Comparison of ENCODE assay signal across 17 mouse cellular contexts in genomic region chr19:40553014-40553789, GRCm38 (mm10). TPM values are rescaled to one million over a fixed set of nuclear protein-coding genes. Genes with fewer than 3 reads are reported as not detected.
DNase-seq lines count a peak whose midpoint lies in the region; ATAC-seq and TF ChIP-seq lines count a peak whose summit lies in the region.
"Had no signal": no experiment of that assay in that cellular context is flagged by ENCODE, and none has a peak within 500 bp of the region (broad histone marks: within the 10 kb centered on the region; RNA-seq: fewer than 3 reads in every experiment).

No protein-coding gene starts in this region.

- peaks cover 15% of the 10 kb centered on the region; the same call in 1 of the 2 replicates for H3K36me3 ChIP-seq in kidney, postnatal 0 days (ENCODE audit: insufficient read depth, low read length)
- peaks cover 78% of the 10 kb centered on the region for H3K36me3 ChIP-seq in liver, embryonic 13.5 days
- peaks cover 84% of the 10 kb centered on the region for H3K36me3 ChIP-seq in limb, embryonic 10.5 days

- H3K9ac ChIP-seq in kidney, postnatal 0 days (ENCODE audit: low read depth, low read length) = no peak overlapping the region
- H3K9ac ChIP-seq in liver, embryonic 13.5 days = peak overlapping the region; percentile 40
- H3K9ac ChIP-seq: embryonic facial prominence, embryonic 13.5 days had no signal

- no peaks in the 10 kb centered on the region for H3K9me3 ChIP-seq in kidney, postnatal 0 days (replicated peaks; ENCODE audit: low read length)
- no peaks in the 10 kb centered on the region for H3K9me3 ChIP-seq in liver, embryonic 13.5 days (replicated peaks)
- no peaks in the 10 kb centered on the region for H3K9me3 ChIP-seq in limb, embryonic 10.5 days (replicated peaks)
- H3K9me3 ChIP-seq: embryonic facial prominence, embryonic 13.5 days had no signal

- H3K4me1 ChIP-seq in kidney, postnatal 0 days (replicated peaks; ENCODE audit: insufficient read depth, low read length) = 0 out of 2 replicates have a peak, but pooled peaks cover 6% of the 10 kb centered on the region
- peaks cover 37% of the 10 kb centered on the region for H3K4me1 ChIP-seq in liver, embryonic 13.5 days (replicated peaks)
- peaks cover 12% of the 10 kb centered on the region; the same call in 1 of the 2 replicates for H3K4me1 ChIP-seq in limb, embryonic 10.5 days

- no peak overlapping the region for H3K4me3 ChIP-seq in kidney, postnatal 0 days (replicated peaks; ENCODE audit: low read depth, low read length)
- no peak overlapping the region for H3K4me3 ChIP-seq in liver, embryonic 13.5 days (replicated peaks)
- no peak overlapping the region for H3K4me3 ChIP-seq in limb, embryonic 10.5 days
- H3K4me3 ChIP-seq: embryonic facial prominence, embryonic 13.5 days; heart, adult 2 months had no signal

- H3K27ac ChIP-seq in kidney, postnatal 0 days = no peak overlapping the region
- H3K27ac ChIP-seq in liver, embryonic 13.5 days = peak overlapping the region; percentile 81
- H3K27ac ChIP-seq in limb, embryonic 10.5 days = no peak overlapping the region
- H3K27ac ChIP-seq: embryonic facial prominence, embryonic 13.5 days; heart, adult 2 months; macrophage had no signal

- ATAC-seq in kidney, postnatal 0 days (replicated peaks; ENCODE audit: low FRiP score, low read depth) = no peak
- ATAC-seq in liver, embryonic 13.5 days (ENCODE audit: low read depth) = peak; percentile 98
- ATAC-seq: forebrain, embryonic 14.5 days had no signal

- no peaks in the 10 kb centered on the region for H3K27me3 ChIP-seq in kidney, postnatal 0 days (ENCODE audit: insufficient read depth, low read length)
- H3K27me3 ChIP-seq in liver, embryonic 13.5 days = no peaks in the 10 kb centered on the region
- H3K27me3 ChIP-seq in limb, embryonic 10.5 days (ENCODE audit: low read depth, poor library complexity, severe bottlenecking) = no peaks in the 10 kb centered on the region
- H3K27me3 ChIP-seq: embryonic facial prominence, embryonic 13.5 days had no signal

- peak; percentile 12 for DNase-seq in kidney, postnatal 0 days (ENCODE audit: low spot score)
- no peak for DNase-seq in kidney, postnatal 10 days
- peak; percentile 29 for DNase-seq in c-Kit-positive CD71-negative TER-119-negative erythroid progenitor cells, embryonic 14.5 days (ENCODE audit: low read depth)
- peak; percentile 77 for DNase-seq in liver, embryonic 13.5 days
- peak; percentile 34 to 53 for DNase-seq in spleen, postnatal 36 days (ENCODE audit: low spot score in 2 of 2)
- no peak for DNase-seq in embryo, embryonic 11 days
- DNase-seq in limb, embryonic 10.5 days (ENCODE audit: low spot score) = no peak
- DNase-seq in adrenal gland, adult 2 months = no peak
- DNase-seq: adrenal gland, postnatal 10 days; heart, adult 2 months; heart, postnatal 4 days; kidney, postnatal 14 days; right cerebral cortex, adult 18-20 months; thymus, postnatal 4 days had no signal

- 77% methylated on average over 14 of the region's 14 CpGs for WGBS in kidney, postnatal 0 days
- WGBS in liver, embryonic 13.5 days (ENCODE audit: insufficient replicate concordance) = 65% methylated on average over 14 of the region's 14 CpGs
- 91% methylated on average over 14 of the region's 14 CpGs for WGBS in limb, embryonic 10.5 days

- no peak overlapping the region for H3K4me2 ChIP-seq in kidney, postnatal 0 days (ENCODE audit: low read length)
- H3K4me2 ChIP-seq in liver, embryonic 13.5 days = peak overlapping the region; percentile 48
- H3K4me2 ChIP-seq: embryonic facial prominence, embryonic 13.5 days had no signal

- no peak for TF ChIP-seq CTCF in kidney, postnatal 0 days (IDR thresholded peaks at IDR 0.05; ENCODE audit: low read depth)

RNA-seq across cellular contexts. Expression of gene Aldh18a1, which starts 35.1 kb away (rescaled TPM):
- polyA plus RNA-seq in kidney, postnatal 0 days (2015; fragmentation: Nextera tagmentation; extraction: Ambion mirVana) = 28.4 and 33.4 TPM in 2 replicates
- polyA plus RNA-seq in liver, embryonic 13.5 days (2015; fragmentation: Nextera tagmentation; extraction: Ambion mirVana) = 42.9 and 51.0 TPM in 2 replicates
- 93.5 and 96.1 TPM in 2 replicates for polyA plus RNA-seq in limb, embryonic 10.5 days (2016; fragmentation: Nextera tagmentation; extraction: Ambion mirVana)
- total RNA-seq in adrenal gland, adult 2 months (2021) = 10 to 100 TPM; 18.6 to 30.5 TPM
- 9.2 and 17.3 TPM in 2 replicates for polyA plus RNA-seq in adrenal gland, adult 2 months (2012; rRNA removed)

RNA-seq across cellular contexts. Expression of gene Sorbs1, which starts 39.6 kb away (rescaled TPM):
- polyA plus RNA-seq in kidney, postnatal 0 days (2015; fragmentation: Nextera tagmentation; extraction: Ambion mirVana) = 46.5 and 49.9 TPM in 2 replicates
- polyA plus RNA-seq in liver, embryonic 13.5 days (2015; fragmentation: Nextera tagmentation; extraction: Ambion mirVana) = 28.8 and 37.4 TPM in 2 replicates
- polyA plus RNA-seq in limb, embryonic 10.5 days (2016; fragmentation: Nextera tagmentation; extraction: Ambion mirVana) = 21.1 and 24.5 TPM in 2 replicates
- 100 to 1,000 TPM; 116 to 123 TPM for total RNA-seq in adrenal gland, adult 2 months (2021)
- 13.4 and 17.7 TPM in 2 replicates for polyA plus RNA-seq in adrenal gland, adult 2 months (2012; rRNA removed)

RNA-seq across cellular contexts. Expression of gene Tctn3, which starts 58.8 kb away (rescaled TPM):
- polyA plus RNA-seq in kidney, postnatal 0 days (2015; fragmentation: Nextera tagmentation; extraction: Ambion mirVana) = 9.3 and 11.0 TPM in 2 replicates
- 1.9 and 2.6 TPM in 2 replicates for polyA plus RNA-seq in liver, embryonic 13.5 days (2015; fragmentation: Nextera tagmentation; extraction: Ambion mirVana)
- polyA plus RNA-seq in limb, embryonic 10.5 days (2016; fragmentation: Nextera tagmentation; extraction: Ambion mirVana) = 9.2 and 9.4 TPM in 2 replicates
- total RNA-seq in adrenal gland, adult 2 months (2021) = 1 to 10 TPM; 3.5 to 7.0 TPM
- polyA plus RNA-seq in adrenal gland, adult 2 months (2012; rRNA removed) = 8.6 and 10.5 TPM in 2 replicates

RNA-seq across cellular contexts. Expression of gene Entpd1, which starts 59.0 kb away (rescaled TPM):
- 8.5 and 9.1 TPM in 2 replicates for polyA plus RNA-seq in kidney, postnatal 0 days (2015; fragmentation: Nextera tagmentation; extraction: Ambion mirVana)
- polyA plus RNA-seq in liver, embryonic 13.5 days (2015; fragmentation: Nextera tagmentation; extraction: Ambion mirVana) = 2.6 and 3.3 TPM in 2 replicates
- polyA plus RNA-seq in limb, embryonic 10.5 days (2016; fragmentation: Nextera tagmentation; extraction: Ambion mirVana) = 2.0 and 3.9 TPM in 2 replicates
- 10 to 100 TPM; 30.2 to 36.3 TPM for total RNA-seq in adrenal gland, adult 2 months (2021)
- polyA plus RNA-seq in adrenal gland, adult 2 months (2012; rRNA removed) = 3.9 and 5.5 TPM in 2 replicates

Comparison
In these comparisons a context has a peak if more than half of its experiments do, and no peak if none do; other contexts are left out.
1. DNase-seq: peak in kidney, postnatal 0 days (single experiment), c-Kit-positive CD71-negative TER-119-negative erythroid progenitor cells, embryonic 14.5 days (single experiment), liver, embryonic 13.5 days (single experiment) and spleen, postnatal 36 days (2 of 2); none in kidney, postnatal 10 days (single experiment), embryo, embryonic 11 days (single experiment), limb, embryonic 10.5 days (single experiment) and adrenal gland, adult 2 months (single experiment).